Mouse (Mus musculus): Measurements from ENCODE around the gene Gzmd. TPM values are rescaled to one million over a fixed set of nuclear protein-coding genes. Genes with fewer than 3 reads are reported as not detected.
"Not testable (repeated sequence)": the region's sequence is repeated elsewhere in the genome, so short reads cannot be mapped to it uniquely, and the experiment has no call there.

Gzmd gene
- not detected in 2 replicates for polyA plus RNA-seq (2015; fragmentation: Nextera tagmentation; extraction: Ambion mirVana)

GRCm38 (mm10) chr14:56132508-56132907 is at the start of gene Gzmd:
Gene Gzmd, minus strand, starts transcription at chr14:56132608.
- not testable (repeated sequence) for H3K4me3 ChIP-seq; H3K36me3 ChIP-seq; H3K9me3 ChIP-seq; H3K4me1 ChIP-seq (replicated peaks); ATAC-seq (ENCODE audit: low read depth); H3K27me3 ChIP-seq; H3K27ac ChIP-seq (replicated peaks); H3K9ac ChIP-seq; H3K4me2 ChIP-seq
- 78% methylated on average over 2 of the region's 2 CpGs for WGBS

DNA sequence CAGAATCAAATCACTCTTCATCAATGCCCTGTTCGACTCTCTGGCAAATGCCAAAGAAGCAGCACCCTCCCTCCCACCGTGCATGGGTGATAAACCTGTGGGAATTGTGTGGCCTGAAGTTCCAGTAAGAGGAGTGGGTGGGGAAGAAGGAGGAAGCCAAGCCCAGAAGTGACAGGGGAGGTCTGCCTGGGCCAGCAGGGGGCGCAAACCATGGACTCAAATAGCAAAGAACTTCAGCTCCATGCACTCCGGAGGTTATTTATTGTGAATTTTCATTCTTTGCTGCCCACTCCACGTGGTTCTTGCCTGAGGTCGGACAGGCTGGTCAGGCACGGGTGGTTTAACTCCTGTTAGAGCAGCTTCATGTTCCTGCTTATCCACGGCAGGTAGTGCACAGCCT is 45.2 kb upstream of the Gzmd start:
- H3K27ac ChIP-seq (replicated peaks); H3K4me3 ChIP-seq; H3K27me3 ChIP-seq; H3K9ac ChIP-seq; ATAC-seq (ENCODE audit: low read depth); H3K9me3 ChIP-seq; H3K36me3 ChIP-seq; H3K4me1 ChIP-seq (replicated peaks); H3K4me2 ChIP-seq: not testable (repeated sequence)
- WGBS: 31% methylated on average over 8 of the region's 8 CpGs

DNA sequence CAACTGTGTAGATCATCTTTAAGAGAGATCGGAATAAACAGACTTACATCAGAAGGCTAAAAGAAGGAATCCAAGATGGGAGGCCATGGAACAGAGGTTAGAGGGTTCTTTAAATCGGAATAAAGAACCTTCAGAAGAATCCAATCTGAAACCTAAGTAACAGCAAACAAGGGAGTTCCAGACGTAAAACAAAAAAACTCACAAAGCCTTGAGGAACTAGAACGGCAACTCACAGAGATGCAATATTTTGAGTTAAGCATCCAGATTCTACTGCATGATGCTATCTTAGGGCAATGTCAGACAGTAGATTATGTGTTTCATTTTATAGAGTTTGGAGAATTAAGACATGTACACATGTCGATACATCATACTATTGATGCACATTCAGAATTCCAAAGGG is 42.1 kb upstream of the Gzmd start, which contains the start of gene Gzmn:
Gene Gzmn, minus strand, starts transcription at position 101 of the 400 bp plus-strand sequence.
- WGBS: 90% methylated on average over 5 of the region's 5 CpGs

GRCm38 (mm10) chr14:56173396-56173795 is 41.0 kb upstream of the Gzmd start:
- WGBS: 93% methylated on average over 6 of the region's 6 CpGs
- no peaks in the 10 kb centered on the region for H3K36me3 ChIP-seq
- ATAC-seq (ENCODE audit: low read depth): no peak

More for the DNA sequence above, 42.1 kb upstream of the Gzmd start, which contains the start of gene Gzmn:
- Histone ChIP-seq H3K36me3 (no peaks in the 10 kb centered on the region), H3K27me3 (no peaks in the 10 kb centered on the region), H3K27ac (replicated peaks) (no peak within 1 kb of the TSS), H3K4me3 (no peak within 1 kb of the TSS), H3K4me1 (replicated peaks) (no peaks in the 10 kb centered on the region), H3K9me3 (no peaks in the 10 kb centered on the region), H3K4me2 (no peak within 1 kb of the TSS), H3K9ac (no peak within 1 kb of the TSS)
- ATAC-seq (ENCODE audit: low read depth): no peak

GRCm38 (mm10) chr14:56172744-56173143 is 40.3 kb upstream of the Gzmd start:
- Histone ChIP-seq H3K4me1 (replicated peaks) (no peaks in the 10 kb centered on the region), H3K4me2 (no peak overlapping the region), H3K27me3 (no peaks in the 10 kb centered on the region), H3K27ac (replicated peaks) (no peak overlapping the region), H3K9ac (no peak overlapping the region), H3K4me3 (no peak overlapping the region), H3K9me3 (no peaks in the 10 kb centered on the region), H3K36me3 (no peaks in the 10 kb centered on the region)
- ATAC-seq (ENCODE audit: low read depth): no peak
- WGBS: 92% methylated on average over 5 of the region's 5 CpGs

More at GRCm38 (mm10) chr14:56173396-56173795, 41.0 kb upstream of the Gzmd start:
- H3K27ac ChIP-seq (replicated peaks): no peak overlapping the region
- no peak overlapping the region for H3K4me3 ChIP-seq
- no peaks in the 10 kb centered on the region for H3K9me3 ChIP-seq
- no peaks in the 10 kb centered on the region for H3K4me1 ChIP-seq (replicated peaks)
- no peaks in the 10 kb centered on the region for H3K27me3 ChIP-seq
- no peak overlapping the region for H3K4me2 ChIP-seq
- H3K9ac ChIP-seq: no peak overlapping the region

- 90% methylated on average over 6 of the region's 6 CpGs for WGBS
- H3K36me3 ChIP-seq: no peaks in the 10 kb centered on the region
These were observed 35.6 kb upstream of the Gzmd start for GRCm38 (mm10) chr14:56168009-56168408.

GRCm38 (mm10) chr14:56162109-56162508 is 29.7 kb upstream of the Gzmd start:
- 88% methylated on average over 2 of the region's 2 CpGs for WGBS
- no peak for ATAC-seq (ENCODE audit: low read depth)

More at GRCm38 (mm10) chr14:56168009-56168408, 35.6 kb upstream of the Gzmd start:
- no peaks in the 10 kb centered on the region for H3K4me1 ChIP-seq (replicated peaks)
- H3K27ac ChIP-seq (replicated peaks): no peak overlapping the region
- no peak for ATAC-seq (ENCODE audit: low read depth)
- H3K9me3 ChIP-seq: no peaks in the 10 kb centered on the region
- H3K4me2 ChIP-seq: no peak overlapping the region
- no peaks in the 10 kb centered on the region for H3K27me3 ChIP-seq
- H3K9ac ChIP-seq: no peak overlapping the region
- H3K4me3 ChIP-seq: no peak overlapping the region

DNA sequence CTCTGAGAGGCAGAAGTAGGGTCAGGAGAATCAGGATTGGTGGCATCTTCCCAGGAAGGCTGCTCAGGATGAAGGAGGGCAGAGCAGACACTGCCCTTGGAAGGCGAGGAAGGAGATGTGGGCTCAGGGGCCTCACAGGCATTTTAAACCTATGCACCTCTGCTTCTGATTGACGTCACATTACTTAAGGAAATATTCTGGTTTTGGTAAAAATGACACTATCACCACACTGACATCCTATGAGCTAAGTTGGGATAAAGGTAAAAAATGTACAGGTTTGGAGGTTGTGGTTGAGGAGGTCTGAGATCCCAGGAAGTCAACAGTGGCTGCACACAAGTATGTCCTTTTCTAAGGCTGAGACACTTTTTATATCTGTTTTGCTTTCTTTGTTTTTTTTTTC is 27.1 kb upstream of the Gzmd start, which contains the start of gene Gzmg:
Gene Gzmg, minus strand, starts transcription at position 101 of the 400 bp plus-strand sequence.
- not testable (repeated sequence) for H3K9me3 ChIP-seq; ATAC-seq (ENCODE audit: low read depth); H3K9ac ChIP-seq; H3K4me2 ChIP-seq; H3K27me3 ChIP-seq; H3K4me1 ChIP-seq (replicated peaks); H3K27ac ChIP-seq (replicated peaks); H3K4me3 ChIP-seq; H3K36me3 ChIP-seq
- 91% methylated on average over 2 of the region's 2 CpGs for WGBS

More at GRCm38 (mm10) chr14:56162109-56162508, 29.7 kb upstream of the Gzmd start:
- Histone ChIP-seq H3K9ac (no peak overlapping the region), H3K4me3 (no peak overlapping the region), H3K4me1 (replicated peaks) (no peaks in the 10 kb centered on the region), H3K4me2 (no peak overlapping the region), H3K27me3 (no peaks in the 10 kb centered on the region), H3K9me3 (no peaks in the 10 kb centered on the region), H3K36me3 (no peaks in the 10 kb centered on the region), H3K27ac (replicated peaks) (no peak overlapping the region)

GRCm38 (mm10) chr14:56155340-56155739 is 22.9 kb upstream of the Gzmd start:
- no peaks in the 10 kb centered on the region for H3K36me3 ChIP-seq
- 64% methylated on average over 2 of the region's 2 CpGs for WGBS

DNA sequence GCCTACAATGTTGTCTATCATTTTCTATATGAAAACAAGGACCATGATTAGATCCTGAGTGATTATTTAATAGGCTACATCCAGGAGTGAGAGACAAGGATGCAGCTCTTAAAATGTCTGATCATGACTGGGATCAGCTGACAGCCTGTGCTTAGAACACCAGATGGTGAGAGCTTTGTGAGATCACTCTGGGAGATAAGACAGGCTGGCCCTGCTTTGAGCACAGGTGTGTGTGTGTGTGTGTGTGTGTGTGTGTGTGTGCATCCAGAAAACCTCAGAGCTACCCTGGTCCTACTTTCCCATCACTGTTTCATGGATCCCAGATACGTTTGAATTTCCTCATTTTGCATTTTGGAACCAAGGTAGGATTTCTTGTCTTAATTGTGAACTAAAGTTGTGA is 1.3 kb upstream of the Gzmd start:
- not testable (repeated sequence) for H3K27ac ChIP-seq (replicated peaks); H3K4me3 ChIP-seq; H3K27me3 ChIP-seq; H3K4me1 ChIP-seq (replicated peaks); H3K9me3 ChIP-seq; H3K4me2 ChIP-seq; H3K36me3 ChIP-seq; ATAC-seq (ENCODE audit: low read depth); H3K9ac ChIP-seq
- 69% methylated on average over 1 of the region's 1 CpGs for WGBS

More at GRCm38 (mm10) chr14:56155340-56155739, 22.9 kb upstream of the Gzmd start:
- Histone ChIP-seq H3K27me3 (no peaks in the 10 kb centered on the region), H3K4me1 (replicated peaks) (no peaks in the 10 kb centered on the region), H3K9ac (no peak overlapping the region), H3K27ac (replicated peaks) (no peak overlapping the region), H3K4me2 (no peak overlapping the region), H3K4me3 (no peak overlapping the region), H3K9me3 (no peaks in the 10 kb centered on the region)
- ATAC-seq (ENCODE audit: low read depth): no peak

GRCm38 (mm10) chr14:56128341-56128740 is 4.1 kb downstream of the Gzmd start:
- Histone ChIP-seq H3K36me3 (no peaks in the 10 kb centered on the region), H3K4me1 (replicated peaks) (no peaks in the 10 kb centered on the region), H3K9me3 (no peaks in the 10 kb centered on the region), H3K27me3 (no peaks in the 10 kb centered on the region), H3K4me2 (no peak overlapping the region), H3K4me3 (no peak overlapping the region), H3K27ac (replicated peaks) (no peak overlapping the region), H3K9ac (no peak overlapping the region)
- 51% methylated on average over 3 of the region's 3 CpGs for WGBS
- ATAC-seq (ENCODE audit: low read depth): no peak

DNA sequence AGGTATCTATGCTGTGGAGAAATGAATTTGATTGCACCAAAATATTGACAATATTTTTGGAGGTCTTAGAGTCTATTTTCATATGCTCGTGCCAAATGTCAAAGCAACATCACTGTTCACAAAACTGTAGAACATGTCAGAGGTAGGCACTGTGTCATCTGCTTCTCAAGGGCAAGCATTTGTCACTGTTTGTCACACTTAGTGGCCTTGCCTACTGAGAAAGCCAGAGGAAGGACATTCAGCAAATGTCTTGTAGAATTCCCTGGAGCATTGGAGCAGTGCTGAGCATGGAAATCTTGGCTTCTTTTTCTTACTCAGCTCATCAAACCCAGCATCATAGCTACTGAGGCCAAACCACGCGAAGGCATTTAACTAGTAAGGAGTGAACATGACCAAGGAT is 8.9 kb downstream of the Gzmd start:
- no peak overlapping the region for H3K27ac ChIP-seq (replicated peaks)
- H3K4me3 ChIP-seq: no peak overlapping the region
- 87% methylated on average over 3 of the region's 3 CpGs for WGBS
- H3K9me3 ChIP-seq: no peaks in the 10 kb centered on the region
- H3K9ac ChIP-seq: no peak overlapping the region
- no peak for ATAC-seq (ENCODE audit: low read depth)
- no peak overlapping the region for H3K4me2 ChIP-seq
- H3K27me3 ChIP-seq: no peaks in the 10 kb centered on the region
- no peaks in the 10 kb centered on the region for H3K4me1 ChIP-seq (replicated peaks)
- H3K36me3 ChIP-seq: no peaks in the 10 kb centered on the region

GRCm38 (mm10) chr14:56120525-56120924 is 11.9 kb downstream of the Gzmd start, which contains the start of gene Gzme:
Gene Gzme, minus strand, starts transcription at chr14:56120625.
- Histone ChIP-seq H3K27me3 (no peaks in the 10 kb centered on the region), H3K9ac (no peak within 1 kb of the TSS), H3K4me2 (no peak within 1 kb of the TSS), H3K4me1 (replicated peaks) (no peaks in the 10 kb centered on the region), H3K36me3 (no peaks in the 10 kb centered on the region), H3K4me3 (no peak within 1 kb of the TSS), H3K9me3 (no peaks in the 10 kb centered on the region), H3K27ac (replicated peaks) (no peak within 1 kb of the TSS)
- ATAC-seq (ENCODE audit: low read depth): no peak

Data from neural tube, embryonic 13.5 days (tissue).